Mouse (Mus musculus) mammary gland, adult 2 months (tissue): Measurements from ENCODE around the gene Nlrp4a. TPM values are rescaled to one million over a fixed set of nuclear protein-coding genes. Genes with fewer than 3 reads are reported as not detected.

Experiments
- polyA plus RNA-seq: library from polyadenylated mRNA; depleted of rRNA; stranded (reverse); fragments of >200 nt; gene quantifications from 2 replicates; pipeline ENCODE4 v1.2.3, GENCODE M21; 2012; ENCODE audit warnings: low replicate concordance; rRNA removed

Gene Nlrp4a
- polyA plus RNA-seq, result not detected in 2 replicates

GRCm38 (mm10) chr7:26434813-26435212, at the start of gene Nlrp4a:
TSS of gene Nlrp4a (plus strand) at chr7:26435113.

GRCm38 (mm10) chr7:26403600-26403999, 31.3 kb upstream of the Nlrp4a start, which contains the start of gene Nlrp9c:
TSS of gene Nlrp9c (minus strand) at chr7:26403700.

Other genes with a start within 250 kb of the Nlrp4a start
- not detected in 2 replicates for gene Vmn1r184, start 174.8 kb upstream of the Nlrp4a start, polyA plus RNA-seq
- not detected in 2 replicates for gene Cyp2a4, start 127.9 kb upstream of the Nlrp4a start, polyA plus RNA-seq
- not detected in 2 replicates for gene Nlrp9c, start 31.4 kb upstream of the Nlrp4a start, polyA plus RNA-seq
- not detected in 2 replicates for gene Nlrp9a, start 99.9 kb downstream of the Nlrp4a start, polyA plus RNA-seq
- not detected in 2 replicates for gene Vmn1r185, start 183.4 kb downstream of the Nlrp4a start, polyA plus RNA-seq